ENCODE assay signal across 33 mouse cellular contexts in the genomic region with DNA sequence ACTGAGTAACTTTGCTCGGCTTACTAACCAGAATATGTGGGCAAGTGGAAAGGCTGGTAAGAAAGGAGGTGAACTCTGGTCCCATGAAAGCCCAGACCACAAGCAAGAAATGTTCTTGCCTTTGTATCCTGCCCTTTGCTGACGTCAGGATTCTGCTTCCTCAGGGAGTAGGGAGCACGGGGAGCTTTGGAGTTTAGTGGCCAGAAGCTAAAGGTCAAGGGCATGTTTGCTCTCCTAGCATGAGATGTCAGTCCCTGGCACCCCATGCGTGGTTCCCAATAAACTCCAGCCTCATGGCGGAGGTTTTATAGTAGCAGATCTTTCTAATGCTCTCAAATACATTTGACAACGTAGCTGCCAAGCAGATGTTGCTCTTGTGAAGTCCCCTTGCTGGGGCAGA. TPM values are rescaled to one million over a fixed set of nuclear protein-coding genes. Genes with fewer than 3 reads are reported as not detected.
DNase-seq lines count a peak whose midpoint lies in the region; ATAC-seq and TF ChIP-seq lines count a peak whose summit lies in the region.
"Had no signal": no experiment of that assay in that cellular context is flagged by ENCODE, and none has a peak within 500 bp of the region (broad histone marks: within the 10 kb centered on the region; RNA-seq: fewer than 3 reads in every experiment).

No protein-coding gene starts in this region.

- 0 out of 2 replicates have a peak overlapping the region, but pooled peaks have one; percentile 3 for H3K9ac ChIP-seq in hindbrain, embryonic 13.5 days
- H3K9ac ChIP-seq in hindbrain, postnatal 0 days (replicated peaks; ENCODE audit: low read length) = no peak overlapping the region
- H3K9ac ChIP-seq in MEL (ENCODE audit: control insufficient read depth, low read depth, low read length, poor library complexity, severe bottlenecking) = no peak overlapping the region
- H3K9ac ChIP-seq: embryonic facial prominence, embryonic 13.5 days; forebrain, embryonic 13.5 days; forebrain, postnatal 0 days; hindbrain, embryonic 12.5 days had no signal

- no peak for TF ChIP-seq POLR2A in MEL (IDR thresholded peaks at IDR 0.05; ENCODE audit: control insufficient read depth in 1 of 2, insufficient read depth in 1 of 2, low read depth in 1 of 2, low read length in 2 of 2, poor library complexity in 1 of 2)

- H3K4me2 ChIP-seq in hindbrain, embryonic 13.5 days = no peak overlapping the region
- no peak overlapping the region for H3K4me2 ChIP-seq in hindbrain, postnatal 0 days (ENCODE audit: low read depth, low read length)
- H3K4me2 ChIP-seq: embryonic facial prominence, embryonic 13.5 days; forebrain, embryonic 13.5 days; heart, embryonic 11.5 days; hindbrain, embryonic 12.5 days had no signal

- H3K27me3 ChIP-seq in hindbrain, embryonic 13.5 days = no peaks in the 10 kb centered on the region
- no peaks in the 10 kb centered on the region for H3K27me3 ChIP-seq in hindbrain, postnatal 0 days (ENCODE audit: insufficient read depth, low read length)
- no peaks in the 10 kb centered on the region for H3K27me3 ChIP-seq in MEL (ENCODE audit: control insufficient read depth in 1 of 2, insufficient read depth in 2 of 2, low read length in 2 of 2)
- no peaks in the 10 kb centered on the region for H3K27me3 ChIP-seq in heart, embryonic 10.5 days (ENCODE audit: insufficient read depth, poor library complexity, severe bottlenecking)
- H3K27me3 ChIP-seq: embryonic facial prominence, embryonic 13.5 days; forebrain, embryonic 13.5 days; hindbrain, embryonic 12.5 days had no signal

- DNase-seq in adrenal gland, postnatal 36 days = peak; percentile 16 to 34
- no peak for DNase-seq in adrenal gland, postnatal 14 days
- DNase-seq in hindbrain, postnatal 0 days (ENCODE audit: low spot score) = no peak
- DNase-seq in MEL (ENCODE audit: low read depth, low spot score) = no peak
- no peak for DNase-seq in heart, embryonic 10.5 days (ENCODE audit: low spot score)
- DNase-seq: adrenal gland, adult 8-10 months; cerebellum, adult 11-12 months; cerebellum, adult 8-10 months; embryo, embryonic 11 days; forebrain, postnatal 0 days; gastrocnemius, postnatal 25 days; heart, adult 2 months; kidney, adult 18-20 months had no signal

- H3K4me1 ChIP-seq in hindbrain, embryonic 13.5 days (replicated peaks) = peaks cover 26% of the 10 kb centered on the region
- H3K4me1 ChIP-seq in hindbrain, postnatal 0 days (ENCODE audit: insufficient read depth, low read length) = peaks cover 11% of the 10 kb centered on the region; the same call in 1 of the 2 replicates
- peaks cover 0 to 14% of the 10 kb centered on the region in 2 experiments; a peak in 2 of 4 replicates for H3K4me1 ChIP-seq in MEL (ENCODE audit: control insufficient read depth in 1 of 2, insufficient read depth in 2 of 2, low read length in 2 of 2)
- peaks cover 21% of the 10 kb centered on the region for H3K4me1 ChIP-seq in heart, embryonic 10.5 days

- peaks cover 53% of the 10 kb centered on the region for H3K36me3 ChIP-seq in hindbrain, embryonic 13.5 days
- H3K36me3 ChIP-seq in hindbrain, postnatal 0 days (ENCODE audit: insufficient read depth, low read length) = peaks cover 24% of the 10 kb centered on the region
- H3K36me3 ChIP-seq in MEL (ENCODE audit: control insufficient read depth in 1 of 2, insufficient read depth in 2 of 2, low read length in 2 of 2) = peaks cover 0 to 4% of the 10 kb centered on the region in 2 experiments; a peak in 1 of 4 replicates
- H3K36me3 ChIP-seq in heart, embryonic 10.5 days = peaks cover 37% of the 10 kb centered on the region

- ATAC-seq in hindbrain, embryonic 13.5 days (ENCODE audit: low FRiP score) = no peak
- no peak for ATAC-seq in hindbrain, postnatal 0 days
- ATAC-seq: activated CD4-positive, CD25-positive, alpha-beta regulatory T cell, adult 4 months; CD4-positive, CD25-positive, alpha-beta regulatory T cell, adult 4 months; forebrain, embryonic 13.5 days; forebrain, postnatal 0 days; hindbrain, embryonic 16.5 days; inflammation-experienced regulatory T-cells, adult 6 months; intestine, embryonic 16.5 days had no signal

- no peaks in the 10 kb centered on the region for H3K9me3 ChIP-seq in hindbrain, embryonic 13.5 days
- no peaks in the 10 kb centered on the region for H3K9me3 ChIP-seq in hindbrain, postnatal 0 days (ENCODE audit: low read length)
- H3K9me3 ChIP-seq in MEL (replicated peaks; ENCODE audit: insufficient read depth, low read length) = no peaks in the 10 kb centered on the region
- no peaks in the 10 kb centered on the region for H3K9me3 ChIP-seq in heart, embryonic 10.5 days
- H3K9me3 ChIP-seq: embryonic facial prominence, embryonic 10.5 days; embryonic facial prominence, embryonic 13.5 days; forebrain, embryonic 13.5 days; hindbrain, embryonic 12.5 days had no signal

- peaks cover 3% of the 10 kb centered on the region; the same call in 1 of the 2 replicates for H3K79me2 ChIP-seq in MEL (ENCODE audit: control insufficient read depth, insufficient read depth, low read length, poor library complexity)

- 79% methylated on average over 6 of the region's 6 CpGs for WGBS in hindbrain, embryonic 13.5 days
- 82% methylated on average over 6 of the region's 6 CpGs for WGBS in hindbrain, postnatal 0 days
- WGBS in heart, embryonic 10.5 days = 80% methylated on average over 6 of the region's 6 CpGs

- no peak overlapping the region for H3K4me3 ChIP-seq in hindbrain, embryonic 13.5 days
- no peak overlapping the region for H3K4me3 ChIP-seq in hindbrain, postnatal 0 days (ENCODE audit: low read length)
- H3K4me3 ChIP-seq in MEL (ENCODE audit: control insufficient read depth in 1 of 2, insufficient read depth in 1 of 2, low read depth in 2 of 2, low read length in 2 of 2) = no peak overlapping the region
- no peak overlapping the region for H3K4me3 ChIP-seq in heart, embryonic 10.5 days
- H3K4me3 ChIP-seq: embryonic facial prominence, embryonic 10.5 days; embryonic facial prominence, embryonic 13.5 days; erythroblast, embryonic 14.5 days; forebrain, embryonic 13.5 days; heart, adult 2 months; hindbrain, embryonic 12.5 days had no signal

- no peak for TF ChIP-seq RAD21 in MEL (IDR thresholded peaks at IDR 0.05; ENCODE audit: low read depth, low read length)

- H3K27ac ChIP-seq in hindbrain, embryonic 13.5 days = no peak overlapping the region
- H3K27ac ChIP-seq in hindbrain, postnatal 0 days = no peak overlapping the region
- H3K27ac ChIP-seq in MEL (ENCODE audit: control insufficient read depth, low read depth, low read length) = no peak overlapping the region
- H3K27ac ChIP-seq in heart, embryonic 10.5 days = no peak overlapping the region
- H3K27ac ChIP-seq: embryonic facial prominence, embryonic 10.5 days; embryonic facial prominence, embryonic 13.5 days; forebrain, embryonic 13.5 days; heart, adult 2 months; hindbrain, embryonic 12.5 days had no signal

- no peak for TF ChIP-seq CTCF in hindbrain, postnatal 0 days (IDR thresholded peaks at IDR 0.05; ENCODE audit: low read depth)
- no peak for TF ChIP-seq CTCF in MEL (IDR thresholded peaks at IDR 0.05 in 2 of 3, conservative IDR thresholded peaks at IDR 0.05 in 1 of 3; ENCODE audit: control insufficient read depth in 1 of 3, insufficient read depth in 1 of 3, low read depth in 2 of 3, low read length in 3 of 3, poor library complexity in 1 of 3, severe bottlenecking in 1 of 3)

- no peak for TF ChIP-seq EP300 in MEL (IDR thresholded peaks at IDR 0.05; ENCODE audit: low read depth in 1 of 2, low read length in 2 of 2)

TF ChIP-seq in MEL, 35 proteins besides CTCF, POLR2A, EP300 and RAD21:
- 0 out of 2 replicates have a peak, but pooled peaks have one; percentile 3 for TF ChIP-seq SMC3 (IDR thresholded peaks at IDR 0.05; ENCODE audit: low read depth, low read length)
- TF ChIP-seq TAL1 (IDR thresholded peaks at IDR 0.05; ENCODE audit: low read length) = no peak

RNA-seq across cellular contexts. Expression of gene Tex22, which starts 2.5 kb away (rescaled TPM):
- total RNA-seq in adrenal gland, postnatal 36 days (2021) = under 1 TPM in 1 of 2 experiments, not detected in 1; 0.46 TPM
- total RNA-seq in adrenal gland, postnatal 14 days (2021) = 0.37 and 0.49 TPM in 2 replicates
- polyA plus RNA-seq in hindbrain, embryonic 13.5 days (2015; fragmentation: Nextera tagmentation; extraction: Ambion mirVana) = 0.40 TPM in 1 of 2 replicates, not detected in the other
- 0.73 and 1.8 TPM in 2 replicates for total RNA-seq in hindbrain, postnatal 0 days (2014; rRNA removed)
- polyA plus RNA-seq in hindbrain, postnatal 0 days (2015; fragmentation: Nextera tagmentation; extraction: Ambion mirVana) = not detected in 2 replicates
- 0.59 and 0.65 TPM in 2 replicates for total RNA-seq in MEL (2012; rRNA removed)
- under 1 TPM in 1 of 2 experiments, not detected in 1; 0.43 TPM for polyA plus RNA-seq in MEL (2012; ENCODE audit: insufficient read depth in 1 of 2, insufficient read length in 2 of 2, low read depth in 1 of 2, low replicate concordance in 2 of 2, missing spikeins in 1 of 2)
- not detected in 2 replicates for polyA plus RNA-seq in heart, embryonic 10.5 days (2016; fragmentation: Nextera tagmentation; extraction: Ambion mirVana)
- total RNA-seq: gastrocnemius, adult 8-10 months; gastrocnemius, postnatal 25 days; granulocyte monocyte progenitor cell, adult 5-6 weeks; heart, postnatal 25 days; hematopoietic stem cell, adult 5-6 weeks had no signal
- polyA plus RNA-seq: C2C12; CD4-positive, CD25-positive, alpha-beta regulatory T cell, adult 4 months; cortical plate, adult 2 months; embryonic facial prominence, embryonic 10.5 days; embryonic facial prominence, embryonic 13.5 days; erythroblast, embryonic 14.5 days; forebrain, embryonic 13.5 days; forebrain, postnatal 0 days; heart, adult 2 months; heart, embryonic 14.5 days; heart, postnatal 0 days; hindbrain, embryonic 12.5 days; hindbrain, embryonic 16.5 days; intestine, embryonic 16.5 days had no signal

RNA-seq across cellular contexts. Expression of gene Mta1, which starts 26.3 kb away (rescaled TPM):
- 10 to 100 TPM; 76.8 to 99.8 TPM for total RNA-seq in adrenal gland, postnatal 36 days (2021)
- 83.7 and 94.0 TPM in 2 replicates for total RNA-seq in adrenal gland, postnatal 14 days (2021)
- 13.7 and 16.6 TPM in 2 replicates for polyA plus RNA-seq in hindbrain, embryonic 13.5 days (2015; fragmentation: Nextera tagmentation; extraction: Ambion mirVana)
- total RNA-seq in hindbrain, postnatal 0 days (2014; rRNA removed) = 57.6 and 65.0 TPM in 2 replicates
- polyA plus RNA-seq in hindbrain, postnatal 0 days (2015; fragmentation: Nextera tagmentation; extraction: Ambion mirVana) = 13.1 and 13.5 TPM in 2 replicates
- total RNA-seq in MEL (2012; rRNA removed) = 99.5 and 102 TPM in 2 replicates
- polyA plus RNA-seq in MEL (2012; ENCODE audit: insufficient read depth in 1 of 2, insufficient read length in 2 of 2, low read depth in 1 of 2, low replicate concordance in 2 of 2, missing spikeins in 1 of 2) = 100 to 1,000 TPM in 1 of 2 experiments, 10 to 100 TPM in 1; 69.0 to 410 TPM
- 12.0 and 17.5 TPM in 2 replicates for polyA plus RNA-seq in heart, embryonic 10.5 days (2016; fragmentation: Nextera tagmentation; extraction: Ambion mirVana)

RNA-seq across cellular contexts. Expression of gene Pacs2, which starts 57.5 kb away (rescaled TPM):
- total RNA-seq in adrenal gland, postnatal 36 days (2021) = 10 to 100 TPM; 39.7 to 46.3 TPM
- total RNA-seq in adrenal gland, postnatal 14 days (2021) = 30.0 and 31.1 TPM in 2 replicates
- polyA plus RNA-seq in hindbrain, embryonic 13.5 days (2015; fragmentation: Nextera tagmentation; extraction: Ambion mirVana) = 24.1 and 24.7 TPM in 2 replicates
- 111 and 125 TPM in 2 replicates for total RNA-seq in hindbrain, postnatal 0 days (2014; rRNA removed)
- 20.3 and 20.6 TPM in 2 replicates for polyA plus RNA-seq in hindbrain, postnatal 0 days (2015; fragmentation: Nextera tagmentation; extraction: Ambion mirVana)
- total RNA-seq in MEL (2012; rRNA removed) = 27.7 and 29.8 TPM in 2 replicates
- polyA plus RNA-seq in MEL (2012; ENCODE audit: insufficient read depth in 1 of 2, insufficient read length in 2 of 2, low read depth in 1 of 2, low replicate concordance in 2 of 2, missing spikeins in 1 of 2) = 10 to 100 TPM; 62.5 to 69.7 TPM
- polyA plus RNA-seq in heart, embryonic 10.5 days (2016; fragmentation: Nextera tagmentation; extraction: Ambion mirVana) = 11.7 TPM in 2 replicates

Comparison
In these comparisons a context has a peak if more than half of its experiments do, and no peak if none do; other contexts are left out.
1. DNase-seq: peak in adrenal gland, postnatal 36 days (2 of 2); none in adrenal gland, postnatal 14 days (single experiment), hindbrain, postnatal 0 days (single experiment), MEL (single experiment) and heart, embryonic 10.5 days (single experiment).